Mouse (Mus musculus): ENCODE results near the gene Zfp597. TPM values are rescaled to one million over a fixed set of nuclear protein-coding genes. Genes with fewer than 3 reads are reported as not detected.

Zfp597 gene
- total and polyA plus RNA-seq, 3 experiments = 6.9 to 10.1 TPM; not detected in 1

GRCm38 (mm10) chr16:3891621-3892295 is 7.4 kb upstream of the Zfp597 start:
- peaks cover 0 to 14% of the 10 kb centered on the region in 2 experiments; a peak in 3 of 4 replicates for H3K4me1 ChIP-seq (ENCODE audit: control insufficient read depth in 1 of 2, insufficient read depth in 2 of 2, low read length in 2 of 2)
- TF ChIP-seq POLR2AphosphoS2 (IDR thresholded peaks at IDR 0.05; ENCODE audit: low read length) (no peak), MAFK (IDR thresholded peaks at IDR 0.05; ENCODE audit: borderline replicate concordance, low read depth, low read length) (peak; percentile 93)
- peaks cover 2 to 13% of the 10 kb centered on the region in 2 experiments for H3K36me3 ChIP-seq (ENCODE audit: control insufficient read depth in 1 of 2, insufficient read depth in 2 of 2, low read length in 2 of 2)
- no peaks in the 10 kb centered on the region for H3K27me3 ChIP-seq (ENCODE audit: control insufficient read depth in 1 of 2, insufficient read depth in 2 of 2, low read length in 2 of 2)
- H3K27ac ChIP-seq (ENCODE audit: control insufficient read depth, low read depth, low read length) = no peak overlapping the region
- H3K79me2 ChIP-seq (ENCODE audit: control insufficient read depth, insufficient read depth, low read length, poor library complexity) = peaks cover 16% of the 10 kb centered on the region
- H3K4me3 ChIP-seq (ENCODE audit: control insufficient read depth in 1 of 2, insufficient read depth in 1 of 2, low read depth in 2 of 2, low read length in 2 of 2) = no peak overlapping the region
- DNase-seq (ENCODE audit: low read depth, low spot score) = no peak
- H3K9me3 ChIP-seq (replicated peaks; ENCODE audit: insufficient read depth, low read length) = no peaks in the 10 kb centered on the region
- no peak overlapping the region for H3K9ac ChIP-seq (ENCODE audit: control insufficient read depth, low read depth, low read length, poor library complexity, severe bottlenecking)

GRCm38 (mm10) chr16:3885065-3885670 is 807 bp upstream of the Zfp597 start:
- Histone ChIP-seq H3K27ac (ENCODE audit: control insufficient read depth, low read depth, low read length) (peak overlapping the region; percentile 39), H3K4me1 (ENCODE audit: control insufficient read depth in 1 of 2, insufficient read depth in 2 of 2, low read length in 2 of 2) (peaks cover 4 to 5% of the 10 kb centered on the region in 2 experiments; a peak in 3 of 4 replicates), H3K4me3 (ENCODE audit: control insufficient read depth in 1 of 2, insufficient read depth in 1 of 2, low read depth in 2 of 2, low read length in 2 of 2) (peak overlapping the region; percentile 76 to 91), H3K9ac (ENCODE audit: control insufficient read depth, low read depth, low read length, poor library complexity, severe bottlenecking) (peak overlapping the region; percentile 95), H3K36me3 (ENCODE audit: control insufficient read depth in 1 of 2, insufficient read depth in 2 of 2, low read length in 2 of 2) (peaks cover 0 to 10% of the 10 kb centered on the region in 2 experiments; a peak in 3 of 4 replicates), H3K9me3 (replicated peaks; ENCODE audit: insufficient read depth, low read length) (no peaks in the 10 kb centered on the region), H3K27me3 (ENCODE audit: control insufficient read depth in 1 of 2, insufficient read depth in 2 of 2, low read length in 2 of 2) (no peaks in the 10 kb centered on the region), H3K79me2 (ENCODE audit: control insufficient read depth, insufficient read depth, low read length, poor library complexity) (peaks cover 34% of the 10 kb centered on the region)
- DNase-seq (ENCODE audit: low read depth, low spot score) = peak; percentile 72
- TF ChIP-seq ZKSCAN1 (IDR thresholded peaks at IDR 0.05; ENCODE audit: low read depth, low read length) = no peak
- TF ChIP-seq MAX (IDR thresholded peaks at IDR 0.05; ENCODE audit: low read length) = peak; percentile 69
- TF ChIP-seq ZMIZ1 (IDR thresholded peaks at IDR 0.05; ENCODE audit: low read depth, low read length) = no peak
- TF ChIP-seq SIN3A (IDR thresholded peaks at IDR 0.05; ENCODE audit: low read length) = peak; percentile 68
- TF ChIP-seq MAZ (IDR thresholded peaks at IDR 0.05; ENCODE audit: low read depth, low read length) = no peak
- TF ChIP-seq E2F4 (IDR thresholded peaks at IDR 0.05; ENCODE audit: borderline replicate concordance, low read depth, low read length) = no peak
- peak; percentile 53; the same call in 1 of the 2 replicates for TF ChIP-seq MYC (IDR thresholded peaks at IDR 0.05; ENCODE audit: low read depth, low read length)
- 0 out of 2 replicates have a peak, but pooled peaks have one; percentile 23 for TF ChIP-seq NELFE (IDR thresholded peaks at IDR 0.05; ENCODE audit: low read depth, low read length)
- TF ChIP-seq MXI1 (IDR thresholded peaks at IDR 0.05; ENCODE audit: low read depth, low read length) = peak; percentile 40; the same call in 1 of the 2 replicates

- no peak for DNase-seq (ENCODE audit: low read depth, low spot score)
These were observed 8.0 kb downstream of the Zfp597 start for GRCm38 (mm10) chr16:3876346-3876745.

More at GRCm38 (mm10) chr16:3876346-3876745, 8.0 kb downstream of the Zfp597 start:
- Histone ChIP-seq H3K4me3 (ENCODE audit: control insufficient read depth in 1 of 2, insufficient read depth in 1 of 2, low read depth in 2 of 2, low read length in 2 of 2) (no peak overlapping the region), H3K36me3 (ENCODE audit: control insufficient read depth in 1 of 2, insufficient read depth in 2 of 2, low read length in 2 of 2) (no peaks in the 10 kb centered on the region; a peak in 1 of 4 replicates), H3K9ac (ENCODE audit: control insufficient read depth, low read depth, low read length, poor library complexity, severe bottlenecking) (no peak overlapping the region), H3K4me1 (ENCODE audit: control insufficient read depth in 1 of 2, insufficient read depth in 2 of 2, low read length in 2 of 2) (no peaks in the 10 kb centered on the region), H3K27me3 (ENCODE audit: control insufficient read depth in 1 of 2, insufficient read depth in 2 of 2, low read length in 2 of 2) (no peaks in the 10 kb centered on the region), H3K79me2 (ENCODE audit: control insufficient read depth, insufficient read depth, low read length, poor library complexity) (no peaks in the 10 kb centered on the region), H3K9me3 (replicated peaks; ENCODE audit: insufficient read depth, low read length) (no peaks in the 10 kb centered on the region), H3K27ac (ENCODE audit: control insufficient read depth, low read depth, low read length) (no peak overlapping the region)
- no peak for TF ChIP-seq KAT2A (conservative IDR thresholded peaks at IDR 0.05; ENCODE audit: low read depth, low read length)
- no peak for TF ChIP-seq EP300 (IDR thresholded peaks at IDR 0.05; ENCODE audit: low read depth in 1 of 2, low read length in 2 of 2)
- TF ChIP-seq UBTF (IDR thresholded peaks at IDR 0.05; ENCODE audit: borderline replicate concordance, insufficient read depth, low read depth, low read length) = no peak
- no peak for TF ChIP-seq MYC (IDR thresholded peaks at IDR 0.05; ENCODE audit: low read depth, low read length)
- no peak for TF ChIP-seq GATA1 (IDR thresholded peaks at IDR 0.05; ENCODE audit: low read depth, low read length)
- no peak for TF ChIP-seq ZKSCAN1 (IDR thresholded peaks at IDR 0.05; ENCODE audit: low read depth, low read length)
- TF ChIP-seq USF2 (IDR thresholded peaks at IDR 0.05; ENCODE audit: borderline replicate concordance in 1 of 2, insufficient read depth in 1 of 2, low read depth in 1 of 2, low read length in 2 of 2) = no peak
- no peak for TF ChIP-seq MYB (IDR thresholded peaks at IDR 0.05; ENCODE audit: low read depth, low read length)
- no peak for TF ChIP-seq POLR2AphosphoS5 (IDR thresholded peaks at IDR 0.05; ENCODE audit: borderline replicate concordance, low read depth, low read length)
- no peak for TF ChIP-seq TAL1 (IDR thresholded peaks at IDR 0.05; ENCODE audit: low read length)
- TF ChIP-seq MEF2A (IDR thresholded peaks at IDR 0.05; ENCODE audit: extremely low read depth, insufficient replicate concordance, low read depth, low read length, poor library complexity, severe bottlenecking) = no peak
